Mouse (Mus musculus) myocyte (in vitro differentiated cells): ENCODE measurements around the gene Zbtb40.

Experiments used
- CEBPB ChIP-seq: IDR thresholded peaks from 2 replicates; pipeline ENCODE4 v1.6.1; 2011; ENCODE audit warnings: mild to moderate bottlenecking, moderate library complexity; ENCODE audit not compliant: poor library complexity, insufficient read depth, severe bottlenecking
- E2F4 ChIP-seq: IDR thresholded peaks from one replicate; pipeline ENCODE4 v1.6.1; 2011; ENCODE audit warnings: mild to moderate bottlenecking, control low read depth, moderate library complexity; ENCODE audit not compliant: insufficient read depth
- MAX ChIP-seq: IDR thresholded peaks from one replicate; pipeline ENCODE4 v1.6.1; 2011; ENCODE audit warnings: low read depth, mild to moderate bottlenecking, control low read depth
- MYOD1 ChIP-seq, 3 experiments: IDR thresholded peaks; one replicate each; pipeline ENCODE4 v1.6.1; 2011; ENCODE audit warnings: control low read depth in 2 of 3, low read depth in 2 of 3, mild to moderate bottlenecking in 2 of 3, moderate library complexity in 1 of 3; ENCODE audit not compliant: insufficient read length in 2 of 3, control insufficient read depth in 1 of 3
- POLR2A ChIP-seq: IDR thresholded peaks from one replicate; pipeline ENCODE4 v1.6.1; 2011; ENCODE audit warnings: low read depth, mild to moderate bottlenecking, control low read depth, moderate library complexity; ENCODE audit not compliant: insufficient read length
- POLR2AphosphoS2 ChIP-seq: IDR thresholded peaks from one replicate; pipeline ENCODE4 v1.6.1; 2011; ENCODE audit warnings: low read depth, control low read depth; ENCODE audit not compliant: insufficient read length
- TCF12 ChIP-seq: IDR thresholded peaks from one replicate; pipeline ENCODE4 v1.6.1; 2011; ENCODE audit warnings: mild to moderate bottlenecking, control low read depth; ENCODE audit not compliant: poor library complexity, insufficient read depth, severe bottlenecking
- TCF3 ChIP-seq: IDR thresholded peaks from one replicate; pipeline ENCODE4 v1.6.1; 2011; ENCODE audit warnings: low read depth, control low read depth; ENCODE audit not compliant: insufficient read length
- USF1 ChIP-seq: IDR thresholded peaks from one replicate; pipeline ENCODE4 v1.6.1; 2011; ENCODE audit warnings: low read depth, mild to moderate bottlenecking, control low read depth, moderate library complexity

DNA sequence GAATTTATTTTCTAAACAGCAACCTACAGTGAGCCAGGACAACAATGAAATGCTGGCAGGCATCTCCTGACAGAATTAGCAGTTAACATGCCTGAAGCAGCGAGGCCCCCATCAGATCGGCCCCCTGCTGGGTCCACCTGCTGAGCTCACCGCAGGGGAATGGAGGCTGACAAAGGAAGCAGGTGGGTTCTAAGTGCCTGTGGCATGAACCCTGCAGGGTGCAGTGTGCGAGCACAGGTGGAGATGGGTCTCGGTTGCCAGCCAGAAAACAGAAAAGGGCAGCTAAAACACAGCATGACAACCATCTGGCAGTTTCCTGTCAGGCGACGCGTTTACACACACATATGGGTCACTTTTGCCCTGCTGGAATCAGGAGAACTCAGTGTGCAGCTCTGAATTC is 32.7 kb downstream of the Zbtb40 start:
- TF ChIP-seq POLR2AphosphoS2 (no peak), MYOD1 (IDR thresholded peaks at IDR 0.05; ENCODE audit: control insufficient read depth in 1 of 3, insufficient read length in 2 of 3, low read depth in 2 of 3) (no peak), CEBPB (no peak), MAX (no peak), USF1 (no peak), POLR2A (no peak), E2F4 (no peak), TCF12 (no peak), TCF3 (no peak)
